Mouse (Mus musculus) neural tube, embryonic 11.5 days (tissue): Measurements from ENCODE around the gene Mindy4b-ps. TPM values are rescaled to one million over a fixed set of nuclear protein-coding genes. Genes with fewer than 3 reads are reported as not detected.

Experiments used
- ATAC-seq: fragments of 200-750 bp; cut with Nextera tagmentation; 2 replicates; pipeline ENCODE4 v1.8.0; 2017; ENCODE audit warnings: moderate number of reproducible peaks, mild to moderate bottlenecking, moderate TSS enrichment, moderate library complexity; ENCODE audit not compliant: insufficient read depth, low FRiP score, low TSS enrichment
- DNase-seq: peaks from one replicate; pipeline ENCODE4 v3.0.0-alpha.2; 2015; ENCODE audit warnings: low spot score
- H3K27ac ChIP-seq: fragments of 300-500 bp; sonication (generic); 2 replicates; pipeline ENCODE4 v1.5.1; 2014; ENCODE audit warnings: low read depth, mild to moderate bottlenecking, low read length
- H3K27me3 ChIP-seq: fragments of 300-500 bp; sonication (generic); 2 replicates; pipeline ENCODE4 v1.6.1; 2014; ENCODE audit warnings: mild to moderate bottlenecking, low read length, mixed read lengths; ENCODE audit not compliant: control insufficient read depth, insufficient read depth
- H3K36me3 ChIP-seq: fragments of 300-500 bp; sonication (generic); 2 replicates; pipeline ENCODE4 v1.6.1; 2014; ENCODE audit warnings: mild to moderate bottlenecking, low read length, moderate library complexity, mixed read lengths; ENCODE audit not compliant: control insufficient read depth, insufficient read depth
- H3K4me1 ChIP-seq: fragments of 300-500 bp; sonication (generic); 2 replicates; pipeline ENCODE4 v1.6.1; 2014; ENCODE audit warnings: low read length, mixed read lengths; ENCODE audit not compliant: control insufficient read depth, insufficient read depth
- H3K4me2 ChIP-seq: fragments of 300-500 bp; sonication (generic); 2 replicates; pipeline ENCODE4 v1.6.1; 2014; ENCODE audit warnings: low read depth, mild to moderate bottlenecking, moderate library complexity
- H3K4me3 ChIP-seq: fragments of 300-500 bp; sonication (generic); 2 replicates; pipeline ENCODE4 v1.5.1; 2014; ENCODE audit warnings: low read depth, low read length
- H3K9ac ChIP-seq: fragments of 300-500 bp; sonication (generic); 2 replicates; pipeline ENCODE4 v1.6.1; 2014; ENCODE audit warnings: mild to moderate bottlenecking, low read length
- H3K9me3 ChIP-seq: fragments of 300-500 bp; sonication (generic); 2 replicates; pipeline ENCODE4 v1.6.1; 2016; ENCODE audit warnings: low read length; ENCODE audit not compliant: control insufficient read depth
- WGBS: fragments of 180-500 bp; shearing (Covaris S2); extraction: QIAGEN DNeasy Blood & Tissue Kit; methylation state at CpG from one replicate; pipeline ENCODE4 v1.1.7; 2014; 5-methylcytosine and 5-hydroxymethylcytosine counted together
- polyA plus RNA-seq: library from polyadenylated mRNA; unstranded; fragments of >200 nt; fragmentation: Nextera tagmentation; extraction: Ambion mirVana; gene quantifications from 2 replicates; pipeline ENCODE4 v1.2.1, GENCODE M21; 2014

Gene Mindy4b-ps
- polyA plus RNA-seq, 1 experiment from 2014 or later: not detected

DNA sequence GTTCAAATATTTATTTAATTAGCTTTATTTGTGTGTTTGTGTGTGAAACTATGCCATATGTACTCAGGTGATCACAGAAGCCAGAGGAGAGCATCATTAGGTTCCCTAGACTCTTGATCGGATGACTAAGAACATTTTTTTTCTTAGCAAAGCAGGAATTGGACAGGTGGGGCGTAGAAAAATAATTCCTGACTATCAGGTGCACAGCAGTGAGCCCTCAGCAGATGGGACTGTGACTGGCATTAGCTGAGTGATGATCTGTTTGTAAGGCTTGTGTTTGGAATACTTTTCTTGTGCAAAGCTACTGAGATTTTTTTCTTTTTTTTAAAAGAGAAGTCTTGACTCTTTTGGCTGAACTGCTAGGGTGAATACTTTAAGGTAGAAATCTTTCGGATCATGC is 67.8 kb downstream of the Mindy4b-ps start:
- Histone ChIP-seq H3K27me3 (no peaks in the 10 kb centered on the region), H3K4me1 (no peaks in the 10 kb centered on the region), H3K4me3 (no peak overlapping the region), H3K9ac (no peak overlapping the region), H3K27ac (no peak overlapping the region), H3K4me2 (no peak overlapping the region), H3K9me3 (no peaks in the 10 kb centered on the region), H3K36me3 (no peaks in the 10 kb centered on the region)
- 87% methylated on average over 3 of the region's 3 CpGs for whole genome bisulfite sequencing
- ATAC-seq (no peak), DNase-seq (no peak)

DNA sequence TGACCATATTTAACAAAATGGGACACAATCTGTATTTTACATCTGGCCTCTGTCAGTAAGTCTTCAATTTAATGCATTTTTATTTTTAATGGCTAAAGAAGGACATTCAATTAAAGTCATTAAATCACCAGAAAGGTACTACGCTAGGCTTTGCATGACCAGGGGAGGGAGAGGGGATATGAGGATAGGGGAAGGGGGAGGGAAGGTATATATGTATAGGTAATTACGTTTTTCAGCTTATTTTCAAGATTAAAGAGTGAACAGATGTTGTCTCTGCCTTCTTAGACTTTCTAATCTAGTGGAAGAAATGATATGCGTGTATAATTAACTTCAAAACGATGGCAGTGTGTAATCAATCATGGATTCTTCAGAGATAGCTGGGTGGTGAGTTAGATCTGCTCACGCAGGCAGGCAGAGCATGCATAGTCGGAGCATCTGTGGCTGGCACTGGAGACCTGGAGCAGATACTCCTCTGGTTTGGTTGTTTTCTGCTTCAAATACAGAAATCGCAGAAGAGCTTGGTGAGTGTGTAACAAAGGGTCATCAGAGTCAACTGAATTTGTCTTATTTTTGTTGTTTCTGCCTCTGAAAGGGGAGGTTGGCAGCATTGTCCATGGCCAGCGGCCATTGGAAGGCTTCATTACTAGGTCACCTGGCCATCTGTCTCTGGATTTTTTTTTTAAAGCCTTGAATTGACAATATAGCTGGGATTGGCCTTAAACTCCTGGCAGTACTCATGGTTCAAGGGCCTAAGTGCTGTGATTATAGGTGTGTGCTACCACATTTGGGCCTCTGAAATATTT is 70.1 kb downstream of the Mindy4b-ps start:
- Histone ChIP-seq H3K27me3 (no peaks in the 10 kb centered on the region), H3K36me3 (no peaks in the 10 kb centered on the region), H3K9me3 (no peaks in the 10 kb centered on the region), H3K4me3 (no peak overlapping the region), H3K4me1 (no peaks in the 10 kb centered on the region), H3K4me2 (no peak overlapping the region), H3K9ac (no peak overlapping the region), H3K27ac (no peak overlapping the region)
- DNase-seq: no peak
- WGBS: 74% methylated on average over 8 of the region's 8 CpGs
- ATAC-seq: no peak

DNA sequence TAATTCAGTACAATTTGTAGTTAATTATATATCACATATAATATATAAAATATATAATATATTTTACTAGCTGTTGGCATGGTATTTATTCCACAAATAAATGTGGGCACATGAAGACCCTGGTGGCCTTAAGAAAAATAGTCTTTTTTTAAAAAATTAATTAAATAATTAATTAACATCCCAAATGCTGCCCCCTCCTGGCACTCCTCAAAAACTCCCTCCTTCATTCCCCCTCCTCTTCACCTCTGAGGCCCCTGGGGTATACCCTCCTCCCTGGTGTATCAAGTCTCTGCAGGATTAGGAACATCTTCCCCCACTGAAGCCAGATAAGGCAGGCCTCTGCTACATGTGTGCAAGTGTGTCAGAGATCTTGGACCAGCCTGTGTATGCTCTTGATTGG is 73.4 kb downstream of the Mindy4b-ps start:
- Histone ChIP-seq H3K4me3 (no peak overlapping the region), H3K4me1 (no peaks in the 10 kb centered on the region), H3K27ac (no peak overlapping the region), H3K36me3 (no peaks in the 10 kb centered on the region), H3K9ac (no peak overlapping the region), H3K27me3 (no peaks in the 10 kb centered on the region), H3K4me2 (no peak overlapping the region), H3K9me3 (no peaks in the 10 kb centered on the region)
- no peak for ATAC-seq
- no peak for DNase-seq

DNA sequence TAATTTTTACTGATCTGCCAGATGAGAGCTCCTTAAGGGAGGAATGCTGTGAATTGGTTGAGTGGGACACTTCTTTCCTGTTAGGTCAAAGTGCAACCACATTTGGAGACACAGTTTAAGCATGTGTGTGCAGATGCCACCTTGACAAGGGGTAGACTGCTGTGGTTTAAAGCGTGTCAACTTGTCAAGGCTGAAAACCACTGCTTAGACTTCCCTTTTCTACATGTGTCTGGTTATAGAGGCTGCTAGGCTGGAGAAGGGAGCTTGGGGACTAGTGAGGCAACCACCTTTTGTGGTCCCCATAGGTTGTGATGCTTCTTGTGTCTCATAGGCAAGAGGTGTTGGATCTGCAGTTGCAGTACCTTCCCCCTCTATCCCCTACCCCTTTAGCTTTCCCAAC is 74.2 kb downstream of the Mindy4b-ps start:
- Histone ChIP-seq H3K4me1 (no peaks in the 10 kb centered on the region), H3K27me3 (no peaks in the 10 kb centered on the region), H3K9me3 (no peaks in the 10 kb centered on the region), H3K4me3 (no peak overlapping the region), H3K4me2 (no peak overlapping the region), H3K9ac (no peak overlapping the region), H3K36me3 (no peaks in the 10 kb centered on the region), H3K27ac (no peak overlapping the region)
- ATAC-seq (no peak), DNase-seq (no peak)
- 79% methylated on average over 1 of the region's 1 CpGs for WGBS

DNA sequence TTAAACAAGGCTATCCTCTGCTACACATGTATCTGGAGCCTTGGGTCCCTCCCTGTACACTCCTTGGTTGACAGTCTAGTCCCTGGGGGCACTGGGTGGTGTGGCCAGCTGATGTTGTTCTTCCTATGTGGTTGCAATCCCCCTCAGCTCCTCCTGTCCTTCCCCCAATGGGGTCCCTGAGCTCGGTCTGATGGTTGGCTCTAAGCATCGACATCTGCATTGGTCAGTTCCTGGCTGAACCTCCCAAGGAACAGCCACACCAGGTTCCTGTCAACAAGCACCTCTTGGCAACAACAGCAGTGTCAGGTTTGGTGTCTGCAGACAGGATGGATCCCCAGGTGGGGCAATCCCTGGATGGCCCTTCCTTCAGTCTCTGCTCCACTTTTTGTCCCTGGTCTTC is 82.6 kb downstream of the Mindy4b-ps start:
- Histone ChIP-seq H3K9ac (no peak overlapping the region), H3K36me3 (no peaks in the 10 kb centered on the region), H3K4me3 (no peak overlapping the region), H3K4me1 (no peaks in the 10 kb centered on the region; the same call in 1 of the 2 replicates), H3K4me2 (no peak overlapping the region), H3K27ac (no peak overlapping the region), H3K9me3 (no peaks in the 10 kb centered on the region), H3K27me3 (no peaks in the 10 kb centered on the region)
- ATAC-seq (no peak), DNase-seq (no peak)
- WGBS: 66% methylated on average over 2 of the region's 2 CpGs

Other genes starting within 250 kb of the Mindy4b-ps start
- gene Selenot, start 245.7 kb downstream of the Mindy4b-ps start, polyA plus RNA-seq: 25.6 and 28.1 TPM in 2 replicates
- gene Erich6, start 185.1 kb downstream of the Mindy4b-ps start, polyA plus RNA-seq: not detected in 2 replicates
- gene Siah2, start 129.9 kb downstream of the Mindy4b-ps start, polyA plus RNA-seq: 4.9 and 6.4 TPM in 2 replicates
- 0.19 and 0.42 TPM in 2 replicates for gene Clrn1, start 63.0 kb upstream of the Mindy4b-ps start, polyA plus RNA-seq
- gene Med12l, start 183.5 kb upstream of the Mindy4b-ps start, polyA plus RNA-seq: 3.5 and 3.9 TPM in 2 replicates